Mouse (Mus musculus): ENCODE measurements around the gene Pitpnc1. TPM values are rescaled to one million over a fixed set of nuclear protein-coding genes. Genes with fewer than 3 reads are reported as not detected.

Gene Pitpnc1
- polyA plus RNA-seq, 2 experiments, result 3.0 to 5.8 TPM

DNA sequence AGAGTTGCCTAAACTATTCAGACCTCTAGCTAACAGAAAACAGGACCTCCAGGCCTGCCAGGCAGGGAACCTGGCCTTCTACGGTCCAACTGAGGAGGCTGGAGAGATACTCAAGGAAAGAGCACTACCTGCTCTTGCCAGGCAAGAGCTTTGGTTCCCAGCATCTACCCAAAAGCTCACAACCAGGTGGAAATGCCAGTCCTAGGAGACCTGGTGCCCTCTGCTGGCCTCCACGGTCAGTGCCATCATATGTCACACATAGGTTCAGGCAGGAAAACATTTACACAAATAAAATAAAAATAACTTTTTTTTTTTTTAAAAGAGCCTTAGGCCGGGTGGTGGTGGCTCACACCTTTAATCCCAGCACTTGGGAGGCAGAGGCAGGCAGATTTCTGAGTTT is 8.0 kb downstream of the Pitpnc1 start:
- Histone ChIP-seq H3K9me3 (ENCODE audit: control insufficient read depth, low read length) (no peaks in the 10 kb centered on the region), H3K36me3 (replicated peaks; ENCODE audit: control insufficient read depth, insufficient read depth, low read depth) (no peaks in the 10 kb centered on the region), H3K9ac (replicated peaks) (no peak overlapping the region), H3K4me2 (ENCODE audit: low read depth) (no peak overlapping the region), H3K27me3 (ENCODE audit: control insufficient read depth, insufficient read depth, low read length) (no peaks in the 10 kb centered on the region), H3K4me3 (ENCODE audit: insufficient read depth in 1 of 2, low read depth in 2 of 2, low read length in 2 of 2) (no peak overlapping the region), H3K27ac (no peak overlapping the region), H3K4me1 (replicated peaks; ENCODE audit: control insufficient read depth in 2 of 2, insufficient read depth in 2 of 2, low read length in 1 of 2) (peaks cover 16 to 17% of the 10 kb centered on the region in 2 experiments)
- ATAC-seq (ENCODE audit: insufficient read depth), result no peak
- 80% methylated on average over 3 of the region's 3 CpGs for WGBS (ENCODE audit: insufficient replicate concordance)
- DNase-seq (ENCODE audit: low read depth in 3 of 3, low spot score in 3 of 3), result no peak
- TF ChIP-seq CTCF (IDR thresholded peaks at IDR 0.05; ENCODE audit: low read depth) (peak; percentile 79), EP300 (IDR thresholded peaks at IDR 0.05; ENCODE audit: low read depth) (no peak)

DNA sequence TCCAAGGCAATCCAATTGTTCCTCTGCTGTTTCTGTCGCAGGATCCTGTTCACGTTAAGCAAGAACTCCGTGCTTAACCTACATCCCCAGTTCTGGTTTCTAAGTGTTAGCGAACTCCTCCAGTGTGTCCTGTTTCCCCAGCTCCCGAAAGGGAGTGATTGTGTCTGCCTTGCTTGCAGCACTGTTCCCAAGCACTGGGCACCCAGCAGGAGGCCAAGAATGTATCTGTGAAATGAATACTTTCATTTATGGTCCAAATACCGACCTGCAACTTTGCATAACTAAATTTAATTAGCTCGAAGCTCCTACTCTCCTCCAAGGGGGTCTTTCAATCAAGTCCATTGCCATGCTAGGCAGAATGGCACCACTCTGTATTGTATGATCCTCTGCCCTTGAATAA is 10.7 kb downstream of the Pitpnc1 start:
- Histone ChIP-seq H3K27me3 (ENCODE audit: control insufficient read depth, insufficient read depth, low read length) (no peaks in the 10 kb centered on the region), H3K4me1 (replicated peaks; ENCODE audit: control insufficient read depth in 2 of 2, insufficient read depth in 2 of 2, low read length in 1 of 2) (peaks cover 5 to 6% of the 10 kb centered on the region in 2 experiments; a peak in 2 of 4 replicates), H3K4me3 (ENCODE audit: insufficient read depth in 1 of 2, low read depth in 2 of 2, low read length in 2 of 2) (no peak overlapping the region), H3K36me3 (replicated peaks; ENCODE audit: control insufficient read depth, insufficient read depth, low read depth) (no peaks in the 10 kb centered on the region), H3K9ac (replicated peaks) (no peak overlapping the region), H3K4me2 (ENCODE audit: low read depth) (no peak overlapping the region), H3K27ac (no peak overlapping the region), H3K9me3 (ENCODE audit: control insufficient read depth, low read length) (no peaks in the 10 kb centered on the region)
- TF ChIP-seq EP300 (IDR thresholded peaks at IDR 0.05; ENCODE audit: low read depth), result no peak
- TF ChIP-seq CTCF (IDR thresholded peaks at IDR 0.05; ENCODE audit: low read depth), result no peak
- WGBS (ENCODE audit: insufficient replicate concordance), result 75% methylated on average over 7 of the region's 7 CpGs
- ATAC-seq (ENCODE audit: insufficient read depth), result no peak
- no peak for DNase-seq (ENCODE audit: low read depth in 3 of 3, low spot score in 3 of 3)

DNA sequence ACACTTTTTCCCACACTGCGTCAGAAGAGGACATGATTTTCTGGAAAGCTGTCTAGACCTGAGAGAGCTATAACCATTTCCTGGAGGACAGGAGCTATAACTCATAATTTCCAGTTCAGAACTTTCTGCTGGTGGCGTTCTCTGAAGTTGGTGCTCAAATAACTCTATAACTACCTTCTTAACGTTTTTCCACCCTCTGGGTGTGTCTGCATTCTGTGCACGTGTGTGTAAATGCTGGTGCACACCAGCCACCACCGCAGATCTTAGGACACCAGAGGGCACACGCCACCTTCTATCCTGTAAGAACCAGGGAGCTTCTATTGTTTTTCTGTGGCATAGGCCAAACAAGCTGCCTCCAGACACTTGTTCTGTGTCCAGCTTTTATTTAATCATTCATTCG is 11.5 kb downstream of the Pitpnc1 start:
- no peaks in the 10 kb centered on the region for H3K36me3 ChIP-seq (replicated peaks; ENCODE audit: control insufficient read depth, insufficient read depth, low read depth)
- H3K4me1 ChIP-seq (replicated peaks; ENCODE audit: control insufficient read depth in 2 of 2, insufficient read depth in 2 of 2, low read length in 1 of 2), result peaks cover 7 to 9% of the 10 kb centered on the region in 2 experiments
- DNase-seq (ENCODE audit: low read depth in 3 of 3, low spot score in 3 of 3) (no peak), ATAC-seq (ENCODE audit: insufficient read depth) (no peak)
- no peak overlapping the region for H3K4me2 ChIP-seq (ENCODE audit: low read depth)
- H3K27ac ChIP-seq, result no peak overlapping the region
- H3K27me3 ChIP-seq (ENCODE audit: control insufficient read depth, insufficient read depth, low read length), result no peaks in the 10 kb centered on the region
- H3K9me3 ChIP-seq (ENCODE audit: control insufficient read depth, low read length), result no peaks in the 10 kb centered on the region
- WGBS (ENCODE audit: insufficient replicate concordance), result 66% methylated on average over 7 of the region's 7 CpGs
- TF ChIP-seq CTCF (IDR thresholded peaks at IDR 0.05; ENCODE audit: low read depth) (no peak), EP300 (IDR thresholded peaks at IDR 0.05; ENCODE audit: low read depth) (no peak)
- H3K9ac ChIP-seq (replicated peaks), result no peak overlapping the region
- H3K4me3 ChIP-seq (ENCODE audit: insufficient read depth in 1 of 2, low read depth in 2 of 2, low read length in 2 of 2), result no peak overlapping the region

DNA sequence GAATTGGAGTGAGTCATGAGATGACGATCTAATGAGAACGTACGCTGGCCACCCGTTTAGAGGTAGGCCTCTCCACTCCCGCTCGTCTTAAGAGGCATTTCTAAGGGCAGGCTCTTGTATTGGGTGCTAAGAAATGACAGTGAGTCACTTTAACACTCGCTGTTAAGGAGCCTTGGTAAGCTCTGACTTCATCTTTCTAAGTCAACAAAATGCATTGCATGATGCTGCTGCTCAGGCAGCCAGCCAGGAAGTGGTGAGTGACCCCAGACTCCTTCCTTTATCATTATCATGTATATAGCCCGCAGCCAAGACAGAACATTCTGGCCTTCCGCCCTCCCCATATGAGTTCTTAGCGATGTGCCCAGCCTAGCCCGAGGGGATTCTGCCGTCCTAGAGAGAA is 12.2 kb downstream of the Pitpnc1 start:
- Histone ChIP-seq H3K4me3 (ENCODE audit: insufficient read depth in 1 of 2, low read depth in 2 of 2, low read length in 2 of 2) (no peak overlapping the region), H3K27me3 (ENCODE audit: control insufficient read depth, insufficient read depth, low read length) (no peaks in the 10 kb centered on the region), H3K9me3 (ENCODE audit: control insufficient read depth, low read length) (no peaks in the 10 kb centered on the region), H3K36me3 (replicated peaks; ENCODE audit: control insufficient read depth, insufficient read depth, low read depth) (no peaks in the 10 kb centered on the region), H3K9ac (replicated peaks) (no peak overlapping the region), H3K27ac (no peak overlapping the region), H3K4me1 (replicated peaks; ENCODE audit: control insufficient read depth in 2 of 2, insufficient read depth in 2 of 2, low read length in 1 of 2) (peaks cover 7 to 9% of the 10 kb centered on the region in 2 experiments), H3K4me2 (ENCODE audit: low read depth) (no peak overlapping the region)
- TF ChIP-seq EP300 (IDR thresholded peaks at IDR 0.05; ENCODE audit: low read depth) (no peak), CTCF (IDR thresholded peaks at IDR 0.05; ENCODE audit: low read depth) (no peak)
- ATAC-seq (ENCODE audit: insufficient read depth) (no peak), DNase-seq (ENCODE audit: low read depth in 3 of 3, low spot score in 3 of 3) (no peak)
- WGBS (ENCODE audit: insufficient replicate concordance), result 60% methylated on average over 12 of the region's 12 CpGs

DNA sequence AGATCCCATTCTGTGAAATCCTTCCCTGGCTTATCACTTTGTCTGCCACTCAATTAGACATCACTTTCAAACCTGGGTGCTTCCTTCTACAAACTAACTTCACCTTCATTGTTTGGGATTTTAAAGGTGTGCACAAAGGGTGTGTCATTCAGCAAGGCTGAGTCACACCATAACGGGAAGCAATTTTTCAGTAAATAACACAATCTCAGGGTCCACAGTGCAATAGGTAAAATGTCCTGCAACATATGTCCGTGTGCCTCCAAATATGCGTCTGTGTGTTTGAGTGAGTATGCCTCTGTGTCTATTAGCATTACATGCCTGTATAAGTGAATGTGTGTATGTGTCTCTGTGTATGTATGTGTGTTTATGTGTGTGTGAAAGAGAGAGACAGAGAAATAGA is 13.2 kb downstream of the Pitpnc1 start:
- TF ChIP-seq EP300 (IDR thresholded peaks at IDR 0.05; ENCODE audit: low read depth) (no peak), CTCF (IDR thresholded peaks at IDR 0.05; ENCODE audit: low read depth) (no peak)
- Histone ChIP-seq H3K9ac (replicated peaks) (no peak overlapping the region), H3K27me3 (ENCODE audit: control insufficient read depth, insufficient read depth, low read length) (no peaks in the 10 kb centered on the region), H3K9me3 (ENCODE audit: control insufficient read depth, low read length) (no peaks in the 10 kb centered on the region), H3K4me3 (ENCODE audit: insufficient read depth in 1 of 2, low read depth in 2 of 2, low read length in 2 of 2) (no peak overlapping the region), H3K36me3 (replicated peaks; ENCODE audit: control insufficient read depth, insufficient read depth, low read depth) (no peaks in the 10 kb centered on the region), H3K4me2 (ENCODE audit: low read depth) (no peak overlapping the region), H3K4me1 (replicated peaks; ENCODE audit: control insufficient read depth in 2 of 2, insufficient read depth in 2 of 2, low read length in 1 of 2) (peaks cover 7 to 9% of the 10 kb centered on the region in 2 experiments), H3K27ac (no peak overlapping the region)
- 73% methylated on average over 3 of the region's 3 CpGs for WGBS (ENCODE audit: insufficient replicate concordance)
- DNase-seq (ENCODE audit: low read depth in 3 of 3, low spot score in 3 of 3) (no peak), ATAC-seq (ENCODE audit: insufficient read depth) (no peak)
